Mouse (Mus musculus): ENCODE data around the gene Map3k1.

GRCm38 (mm10) chr13:111771232-111771631 lies 37.6 kb downstream of the Map3k1 start:
- TF ChIP-seq POLR2A (IDR thresholded peaks at IDR 0.05; ENCODE audit: borderline replicate concordance, extremely low read depth, low read depth, low read length): no peak
- peak; percentile 85 for TF ChIP-seq CTCF (IDR thresholded peaks at IDR 0.05; ENCODE audit: insufficient read depth, low read length)
